Mouse (Mus musculus): ENCODE data around the gene Dusp9.
A peak's percentile ranks its signal among the peaks of the same experiment; 100 is the strongest.

The Dusp9 gene

GRCm38 (mm10) chrX:73672031-73672431 is 32.8 kb downstream of the Dusp9 start:
- DNase-seq (ENCODE audit: low spot score), result peak; percentile 46

- DNase-seq (ENCODE audit: low spot score), result peak; percentile 66
These were observed 33.8 kb downstream of the Dusp9 start, which contains the start of gene Slc6a8 for GRCm38 (mm10) chrX:73672879-73673618. TSS of gene Slc6a8 (plus strand) at chrX:73673150.

GRCm38 (mm10) chrX:73673619-73673967 is 34.4 kb downstream of the Dusp9 start:
- DNase-seq (ENCODE audit: low spot score), result no peak

- DNase-seq (ENCODE audit: low spot score), result no peak
These were observed 34.9 kb downstream of the Dusp9 start for GRCm38 (mm10) chrX:73673968-73674661.

- DNase-seq (ENCODE audit: low spot score), result no peak
These were observed 36.0 kb downstream of the Dusp9 start for GRCm38 (mm10) chrX:73675231-73675630.

GRCm38 (mm10) chrX:73676668-73677067 is 37.4 kb downstream of the Dusp9 start:
- no peak for DNase-seq (ENCODE audit: low spot score)

- no peak for DNase-seq (ENCODE audit: low spot score)
These were observed 44.9 kb downstream of the Dusp9 start for GRCm38 (mm10) chrX:73684156-73684555.

- DNase-seq (ENCODE audit: low spot score), result no peak
These were observed 45.8 kb downstream of the Dusp9 start for GRCm38 (mm10) chrX:73684978-73685377.

- no peak for DNase-seq (ENCODE audit: low spot score)
These were observed 46.4 kb downstream of the Dusp9 start for GRCm38 (mm10) chrX:73685629-73686028.

GRCm38 (mm10) chrX:73690917-73691629 is 51.9 kb downstream of the Dusp9 start:
- no peak for DNase-seq (ENCODE audit: low spot score)
